Mouse (Mus musculus): ENCODE measurements at regions not wholly inside any gene's neighbourhood (a gene's known extent, or its start where the extent isn't known, plus 50 kb on each side); places are given as distances from the start of the nearest gene placed in this dataset.

DNA sequence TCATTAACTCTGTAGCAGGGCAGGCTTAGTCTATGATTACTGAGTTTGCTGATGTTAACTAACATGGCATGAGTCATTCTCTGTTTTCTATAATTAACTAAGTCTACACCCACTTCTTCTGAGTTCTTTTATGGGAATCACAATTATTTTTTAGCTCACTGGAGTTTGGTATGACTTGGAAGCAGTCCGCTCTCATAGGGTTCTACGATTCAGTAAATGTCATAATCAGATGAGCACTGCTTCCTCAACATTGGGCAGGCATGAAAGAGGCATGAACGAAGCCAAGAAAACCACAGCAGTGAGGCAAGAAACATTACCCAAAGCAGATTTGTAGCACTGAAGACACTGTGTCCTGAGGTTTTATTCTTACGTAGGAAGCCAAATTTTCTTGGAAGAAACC, 3451.6 kb downstream of the 9330182O14Rik start:
- TF ChIP-seq EP300 (IDR thresholded peaks at IDR 0.05; ENCODE audit: insufficient read depth, low read depth, low read length): no peak
- no peak for TF ChIP-seq CTCF (IDR thresholded peaks at IDR 0.05)
- no peak for TF ChIP-seq POLR2A (IDR thresholded peaks at IDR 0.05; ENCODE audit: insufficient read depth, low read depth, low read length)
